Mouse (Mus musculus) embryonic fibroblast, embryonic 13.5 days (primary cell): Measurements from ENCODE around the gene Pmepa1. TPM values are rescaled to one million over a fixed set of nuclear protein-coding genes. Genes with fewer than 3 reads are reported as not detected.

Experiments
- H3K27ac ChIP-seq: 2 replicates; pipeline ENCODE4 v1.5.1; 2012; ENCODE audit warnings: low read length, control low read depth, inconsistent platforms; ENCODE audit not compliant: insufficient read depth
- H3K4me1 ChIP-seq: 2 replicates; pipeline ENCODE4 v1.6.1; 2011; ENCODE audit warnings: low read length; ENCODE audit not compliant: control insufficient read depth, insufficient read depth
- H3K4me3 ChIP-seq: 2 replicates; pipeline ENCODE4 v1.5.1; 2011; ENCODE audit warnings: mild to moderate bottlenecking, control low read depth, low read length; ENCODE audit not compliant: insufficient read depth
- CTCF ChIP-seq: IDR thresholded peaks from 2 replicates; pipeline ENCODE4 v1.5.1; 2011; ENCODE audit warnings: mild to moderate bottlenecking, control low read depth, low read length, moderate library complexity, borderline replicate concordance; ENCODE audit not compliant: insufficient read depth
- POLR2A ChIP-seq: IDR thresholded peaks from 2 replicates; pipeline ENCODE4 v1.6.1; 2011; ENCODE audit warnings: low read depth, mild to moderate bottlenecking, control low read depth, low read length, moderate library complexity
- polyA plus RNA-seq: library from polyadenylated mRNA; stranded (reverse); fragments of >200 nt; gene quantifications from 2 replicates; pipeline ENCODE4 v1.2.4, GENCODE M21; 2011; ENCODE audit warnings: low read depth; ENCODE audit not compliant: missing spikeins, insufficient read length

Pmepa1 gene
- polyA plus RNA-seq, 1 experiment: 141 TPM

- Histone ChIP-seq H3K4me1 (no peaks in the 10 kb centered on the region), H3K4me3 (no peak overlapping the region), H3K27ac (no peak overlapping the region)
- no peak for TF ChIP-seq CTCF
- no peak for TF ChIP-seq POLR2A
Observed at GRCm38 (mm10) chr2:173194796-173195195, 81.5 kb downstream of the Pmepa1 start.

GRCm38 (mm10) chr2:173187182-173187855 lies 89.0 kb downstream of the Pmepa1 start:
- H3K4me1 ChIP-seq: no peaks in the 10 kb centered on the region
- H3K27ac ChIP-seq: no peak overlapping the region
- no peak for TF ChIP-seq POLR2A
- no peak for TF ChIP-seq CTCF
- H3K4me3 ChIP-seq: no peak overlapping the region

- Histone ChIP-seq H3K4me1 (no peaks in the 10 kb centered on the region), H3K4me3 (no peak overlapping the region), H3K27ac (no peak overlapping the region)
- TF ChIP-seq POLR2A (no peak), CTCF (peak; percentile 99)
Observed at GRCm38 (mm10) chr2:173186047-173186943, 90.0 kb downstream of the Pmepa1 start.

GRCm38 (mm10) chr2:173185282-173185681 lies 91.1 kb downstream of the Pmepa1 start:
- H3K4me3 ChIP-seq: no peak overlapping the region
- TF ChIP-seq CTCF (no peak), POLR2A (no peak)
- H3K4me1 ChIP-seq: no peaks in the 10 kb centered on the region
- no peak overlapping the region for H3K27ac ChIP-seq

GRCm38 (mm10) chr2:173184475-173185080 lies 91.8 kb downstream of the Pmepa1 start:
- no peak overlapping the region for H3K27ac ChIP-seq
- TF ChIP-seq CTCF (no peak), POLR2A (no peak)
- H3K4me1 ChIP-seq: no peaks in the 10 kb centered on the region
- no peak overlapping the region for H3K4me3 ChIP-seq

- Histone ChIP-seq H3K27ac (no peak overlapping the region), H3K4me1 (no peaks in the 10 kb centered on the region), H3K4me3 (no peak overlapping the region)
- TF ChIP-seq POLR2A (no peak), CTCF (peak; percentile 52; the same call in 1 of the 2 replicates)
Observed at GRCm38 (mm10) chr2:173183836-173184460, 92.4 kb downstream of the Pmepa1 start.

- Histone ChIP-seq H3K27ac (no peak overlapping the region), H3K4me1 (no peaks in the 10 kb centered on the region), H3K4me3 (no peak overlapping the region)
- TF ChIP-seq CTCF (no peak), POLR2A (no peak)
Observed at GRCm38 (mm10) chr2:173183311-173183710, 93.0 kb downstream of the Pmepa1 start.

- H3K4me1 ChIP-seq: no peaks in the 10 kb centered on the region
- H3K4me3 ChIP-seq: no peak overlapping the region
- TF ChIP-seq POLR2A: no peak
- no peak for TF ChIP-seq CTCF
- H3K27ac ChIP-seq: no peak overlapping the region
Observed at GRCm38 (mm10) chr2:173182796-173183195, 93.5 kb downstream of the Pmepa1 start.

GRCm38 (mm10) chr2:173181901-173182300 lies 94.4 kb downstream of the Pmepa1 start:
- no peak for TF ChIP-seq POLR2A
- no peak for TF ChIP-seq CTCF
- Histone ChIP-seq H3K27ac (no peak overlapping the region), H3K4me3 (no peak overlapping the region), H3K4me1 (no peaks in the 10 kb centered on the region)
